Mouse (Mus musculus) layer of hippocampus, adult 2 months (tissue): ENCODE data around the gene Nabp2. TPM values are rescaled to one million over a fixed set of nuclear protein-coding genes. Genes with fewer than 3 reads are reported as not detected.

ENCODE experiments used
- DNase-seq, 2 experiments: peaks; one replicate each; pipeline ENCODE4 v3.0.0; 2022; ENCODE audit warnings: low spot score in 2 of 2
- H3K27ac ChIP-seq: fragments of 200-600 bp; 2 replicates; pipeline ENCODE4 v1.8.1; 2022
- H3K4me3 ChIP-seq: fragments of 200-600 bp; 2 replicates; pipeline ENCODE4 v1.8.1; 2022; ENCODE audit warnings: mild to moderate bottlenecking
- CTCF ChIP-seq: fragments of 200-600 bp; conservative IDR thresholded peaks from 2 replicates; pipeline ENCODE4 v1.8.1; 2022; ENCODE audit warnings: antibody characterized with exemption, mild to moderate bottlenecking, moderate library complexity
- total RNA-seq, 2 experiments: library from RNA; stranded (reverse); gene quantifications; 2 replicates each; pipeline ENCODE4 v1.2.3; 2021

The Nabp2 gene
- total RNA-seq, 2 experiments from 2014 or later: 88.2 to 93.0 TPM

DNA sequence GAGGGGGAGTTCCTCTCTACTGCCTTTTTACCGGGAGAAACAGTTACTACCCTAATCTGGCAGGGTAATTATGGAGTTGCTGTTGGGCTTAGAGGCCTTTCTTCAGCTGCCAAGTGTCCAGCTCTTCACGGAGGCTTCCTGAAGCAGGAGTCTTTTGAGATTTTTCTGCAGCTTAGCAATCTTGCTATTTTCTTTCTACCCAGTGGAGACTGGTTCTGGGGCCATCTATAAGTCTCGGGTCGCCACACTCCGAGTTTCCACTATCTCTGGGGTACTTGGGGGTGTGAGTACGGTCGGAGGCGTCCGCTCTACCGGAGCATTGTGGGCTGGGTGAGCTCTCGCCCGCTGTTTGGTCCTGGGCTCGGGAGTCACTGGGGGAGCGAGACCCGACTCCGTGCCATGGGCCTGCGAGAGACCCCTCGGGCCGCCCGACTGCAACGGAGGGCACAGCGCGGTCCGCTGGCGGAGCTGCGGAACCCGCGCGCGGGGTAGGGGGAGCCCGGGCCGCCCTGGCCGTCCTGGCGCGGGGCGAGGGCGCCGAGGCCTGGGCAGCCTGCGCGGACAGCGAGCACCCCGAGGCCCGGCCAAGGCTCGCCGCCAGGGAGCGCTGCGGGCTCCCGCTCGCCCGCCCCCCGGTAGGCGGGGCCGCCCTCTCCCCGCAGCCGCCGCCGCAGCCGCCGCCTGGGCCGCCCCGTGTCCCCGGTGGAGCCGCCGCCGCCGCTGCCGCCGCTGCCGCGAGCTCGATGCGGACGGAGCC lies 34.7 kb downstream of the Nabp2 start, which contains the start of gene Ankrd52:
Gene Ankrd52 (plus strand): TSS at position 661 of the 757 bp plus-strand sequence.
- peak; percentile 57 for TF ChIP-seq CTCF
- Histone ChIP-seq H3K4me3 (peak within 1 kb of the TSS; percentile 83), H3K27ac (peak within 1 kb of the TSS; percentile 99)
- DNase-seq: peak; percentile 63 to 85

DNA sequence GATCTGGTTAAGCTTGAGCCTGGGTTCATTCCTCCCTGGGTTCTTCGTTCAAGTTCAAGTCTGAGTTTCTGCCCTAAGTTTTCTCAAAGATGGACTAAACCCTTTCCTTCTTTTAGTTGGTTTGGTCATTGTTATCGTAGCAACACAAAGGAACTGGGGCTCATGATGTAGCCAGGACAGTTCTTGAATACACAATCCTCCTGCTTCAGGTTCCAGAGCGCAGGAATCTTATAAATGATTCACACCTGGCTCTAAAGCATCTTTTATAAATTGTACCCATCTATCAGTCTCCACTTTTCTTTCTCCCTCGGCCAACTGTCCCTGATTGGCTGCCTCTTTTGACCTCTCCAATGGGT lies 35.2 kb downstream of the Nabp2 start:
- no peak for DNase-seq
- H3K4me3 ChIP-seq: peak overlapping the region; percentile 70
- TF ChIP-seq CTCF: no peak
- peak overlapping the region; percentile 99 for H3K27ac ChIP-seq

DNA sequence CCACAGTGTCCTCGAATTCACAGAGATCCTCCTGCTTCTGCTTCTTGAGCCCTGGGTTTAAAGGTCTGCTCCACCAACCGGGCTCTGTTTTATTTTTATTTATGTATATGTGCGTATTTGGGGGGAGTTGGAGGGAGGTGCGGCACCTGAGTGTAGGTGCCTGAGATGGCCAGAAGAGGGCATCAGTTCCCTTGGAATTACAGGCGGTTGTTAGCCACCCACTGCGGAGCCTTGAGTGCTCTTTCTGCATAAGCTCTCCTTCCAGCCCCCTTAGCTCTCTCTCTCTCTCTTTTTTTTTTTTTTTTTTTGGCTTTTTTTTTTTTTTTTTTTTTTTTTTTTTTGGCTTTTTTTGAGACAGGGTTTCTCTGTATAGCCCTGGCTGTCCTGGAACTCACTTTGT lies 36.9 kb downstream of the Nabp2 start:
- Histone ChIP-seq H3K27ac (no peak overlapping the region), H3K4me3 (no peak overlapping the region)
- DNase-seq: no peak
- TF ChIP-seq CTCF: peak; percentile 58

DNA sequence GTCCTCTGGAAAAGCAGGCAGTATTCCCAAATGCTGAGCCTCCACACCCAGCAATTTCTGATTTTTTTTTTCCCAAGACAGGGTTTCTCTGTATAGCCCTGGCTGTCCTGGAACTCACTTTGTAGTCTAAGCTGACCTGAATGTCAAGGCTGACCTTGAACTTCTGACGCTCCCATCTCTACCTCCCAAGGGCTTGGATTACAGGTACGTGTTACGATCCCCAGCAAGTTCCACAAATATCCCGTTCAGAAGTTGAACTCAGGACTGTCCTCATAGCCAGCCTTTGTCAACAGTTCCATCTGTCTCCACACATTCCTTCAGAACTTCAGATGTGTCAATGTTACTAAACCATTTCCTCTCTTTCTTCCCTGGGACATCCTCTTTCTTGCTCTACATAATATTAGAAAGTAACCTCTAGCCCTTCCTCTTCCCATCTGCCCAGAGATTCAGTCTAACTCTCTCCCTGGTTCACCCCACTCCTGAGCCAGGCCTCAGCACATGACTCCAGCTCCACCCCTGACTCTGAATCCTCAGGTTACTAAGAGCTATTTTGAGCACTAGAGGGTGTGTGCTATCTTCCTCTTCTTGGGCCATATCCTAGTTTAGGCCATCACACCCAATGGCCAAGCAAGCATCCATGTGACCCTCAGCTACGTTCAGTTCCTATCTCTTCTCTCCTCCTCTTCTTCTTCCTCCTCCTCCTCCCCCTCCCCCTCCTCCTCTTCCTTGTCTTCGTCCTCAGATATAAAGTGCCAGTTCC lies 38.1 kb downstream of the Nabp2 start:
- no peak for DNase-seq
- no peak overlapping the region for H3K27ac ChIP-seq
- H3K4me3 ChIP-seq: no peak overlapping the region
- TF ChIP-seq CTCF: no peak

DNA sequence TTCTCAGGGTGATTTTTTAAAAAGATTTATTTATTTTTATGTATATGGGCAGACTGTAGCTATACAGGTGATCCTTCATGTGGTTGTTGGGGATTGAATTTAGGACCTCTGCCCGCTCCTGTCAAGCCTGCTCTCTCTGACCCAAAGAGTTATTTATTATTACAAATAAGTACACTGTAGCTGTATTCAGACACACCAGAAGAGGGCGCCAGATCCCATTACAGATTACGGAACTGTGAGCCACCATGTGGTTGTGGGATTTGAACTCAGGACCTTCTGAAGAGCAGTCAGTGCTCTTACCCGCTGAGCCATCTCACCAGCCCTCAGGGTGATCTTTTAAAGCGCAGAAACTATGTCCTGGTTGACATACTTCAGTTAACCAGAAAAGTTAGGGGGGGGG lies 39.1 kb downstream of the Nabp2 start:
- TF ChIP-seq CTCF: peak; percentile 59
- DNase-seq: no peak
- Histone ChIP-seq H3K27ac (no peak overlapping the region), H3K4me3 (no peak overlapping the region)

DNA sequence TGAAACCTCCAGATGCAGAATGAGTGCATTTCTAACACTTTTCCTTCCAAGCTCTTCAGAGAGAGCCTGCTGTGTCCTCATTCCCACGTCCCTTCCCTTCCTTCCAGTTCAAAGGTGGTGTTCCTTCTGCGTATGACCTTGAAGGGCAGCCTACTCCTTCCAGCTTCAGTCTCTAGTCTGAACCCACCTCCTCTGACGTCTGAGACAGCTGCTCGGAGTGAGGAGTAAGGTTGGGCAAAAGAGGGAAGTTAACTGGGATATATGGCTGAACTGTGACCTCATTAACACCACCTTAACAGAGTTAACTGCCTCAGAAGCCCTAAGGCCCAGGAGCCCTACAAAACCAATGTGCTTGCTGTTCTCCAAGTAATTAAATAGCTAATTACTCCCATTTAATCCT lies 40.7 kb downstream of the Nabp2 start:
- no peak for TF ChIP-seq CTCF
- no peak for DNase-seq

DNA sequence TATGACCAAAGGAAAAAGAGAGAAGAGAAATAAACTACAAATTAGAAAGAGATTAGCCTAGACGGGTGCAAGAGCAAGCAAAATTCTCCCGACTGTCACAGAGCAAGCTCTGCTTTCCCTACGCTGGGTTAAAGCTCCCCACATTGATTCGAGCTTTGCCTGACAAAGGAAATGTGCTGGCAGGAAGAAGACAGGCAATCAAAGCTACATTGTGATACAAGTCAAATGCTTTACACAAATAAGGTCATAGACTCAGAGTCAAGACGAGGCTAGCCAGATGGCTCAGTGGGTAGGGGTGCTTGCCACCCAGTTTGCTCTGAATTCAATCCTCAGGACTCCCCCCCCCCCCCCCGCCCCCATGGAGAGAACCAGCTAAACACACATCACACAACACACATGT lies 41.3 kb downstream of the Nabp2 start:
- TF ChIP-seq CTCF: no peak
- no peak overlapping the region for H3K4me3 ChIP-seq
- DNase-seq: no peak
- H3K27ac ChIP-seq: peak overlapping the region; percentile 92; the same call in 1 of the 2 replicates

More for the DNA sequence above, 40.7 kb downstream of the Nabp2 start:
- no peak overlapping the region for H3K4me3 ChIP-seq
- no peak overlapping the region for H3K27ac ChIP-seq

DNA sequence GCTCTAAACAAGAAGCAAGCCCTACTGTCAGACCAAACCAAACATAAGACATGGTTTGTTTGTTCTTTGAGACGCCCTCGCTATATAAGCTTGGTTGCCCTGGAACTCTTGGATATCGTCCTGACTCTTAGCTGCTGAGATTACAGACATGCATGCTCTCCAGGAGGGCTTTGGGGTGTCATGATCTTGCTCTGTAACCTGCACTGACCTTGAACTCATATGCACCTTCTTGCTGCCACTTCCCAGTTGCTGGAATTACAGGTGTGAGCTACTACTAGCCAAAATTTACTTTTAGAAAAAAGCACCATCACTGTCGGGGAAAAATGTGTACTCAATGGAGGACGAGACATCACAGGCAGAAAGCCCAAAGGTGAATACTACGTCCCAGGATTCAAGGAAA lies 41.7 kb downstream of the Nabp2 start:
- H3K4me3 ChIP-seq: peak overlapping the region; percentile 81
- no peak for TF ChIP-seq CTCF
- DNase-seq: no peak
- peak overlapping the region; percentile 92 for H3K27ac ChIP-seq

DNA sequence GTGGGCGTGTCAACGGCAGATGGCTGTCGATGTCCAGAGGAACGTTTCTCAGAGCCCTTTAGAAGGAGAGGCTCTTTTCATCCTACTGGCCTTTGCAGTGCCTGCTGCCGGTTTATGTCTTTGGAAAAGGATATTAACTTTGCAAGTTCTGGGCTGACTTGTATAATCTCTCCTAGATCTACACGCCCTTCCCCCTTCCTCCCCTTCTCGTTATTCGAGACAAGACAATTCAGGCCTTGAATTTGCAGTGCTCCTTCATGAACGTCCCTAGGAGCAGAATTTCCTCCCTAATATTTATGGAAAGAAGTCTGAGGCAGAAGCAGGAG lies 42.1 kb downstream of the Nabp2 start:
- DNase-seq: no peak
- peak overlapping the region; percentile 81 for H3K4me3 ChIP-seq
- H3K27ac ChIP-seq: peak overlapping the region; percentile 92
- 0 out of 2 replicates have a peak, but pooled peaks have one; percentile 9 for TF ChIP-seq CTCF

DNA sequence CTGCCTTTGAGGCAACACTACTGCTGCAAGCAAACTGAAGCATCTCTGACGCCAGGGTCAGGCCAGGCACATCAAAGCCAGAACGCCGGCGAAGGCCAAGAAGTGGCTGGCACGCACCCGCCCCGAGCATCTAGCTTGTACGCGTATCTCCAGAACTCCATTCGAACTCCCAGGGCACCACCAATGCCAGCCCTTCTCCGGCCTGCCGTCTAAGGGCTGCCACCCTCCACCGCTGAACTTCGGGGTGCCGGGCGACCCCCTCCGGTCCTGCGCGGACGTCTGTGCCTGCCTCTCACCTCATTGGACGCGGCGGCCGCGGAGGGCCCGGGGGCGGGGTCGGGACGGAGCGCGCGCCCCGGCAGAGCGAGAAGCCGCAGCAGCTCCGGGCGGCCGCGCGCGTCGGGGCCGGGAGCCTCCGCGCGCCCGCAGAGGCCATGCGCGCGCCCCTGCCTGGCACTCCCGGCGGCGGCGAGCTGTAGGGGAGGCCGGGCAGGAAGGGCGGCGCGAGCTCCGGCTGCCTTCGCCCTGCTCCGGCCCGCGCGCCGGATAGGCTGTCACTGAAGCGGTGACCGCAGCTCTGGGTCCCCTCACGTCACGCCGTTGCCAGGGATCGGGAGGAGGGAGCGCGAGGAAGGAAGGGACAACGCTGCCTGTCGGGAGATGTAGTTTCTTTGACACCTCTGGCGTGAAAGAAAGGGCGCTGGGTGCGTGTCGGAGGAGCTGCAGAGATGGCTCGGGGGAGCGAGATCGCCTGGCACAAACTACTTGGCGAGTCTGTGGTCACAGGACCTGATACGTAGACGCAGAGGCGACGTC lies 42.7 kb downstream of the Nabp2 start, which contains the start of gene Coq10a:
Gene Coq10a (minus strand): TSS at position 596 of the 816 bp plus-strand sequence.
- H3K27ac ChIP-seq: peak within 1 kb of the TSS; percentile 92
- peak; percentile 91 to 95 for DNase-seq
- no peak for TF ChIP-seq CTCF
- H3K4me3 ChIP-seq: peak within 1 kb of the TSS; percentile 81

DNA sequence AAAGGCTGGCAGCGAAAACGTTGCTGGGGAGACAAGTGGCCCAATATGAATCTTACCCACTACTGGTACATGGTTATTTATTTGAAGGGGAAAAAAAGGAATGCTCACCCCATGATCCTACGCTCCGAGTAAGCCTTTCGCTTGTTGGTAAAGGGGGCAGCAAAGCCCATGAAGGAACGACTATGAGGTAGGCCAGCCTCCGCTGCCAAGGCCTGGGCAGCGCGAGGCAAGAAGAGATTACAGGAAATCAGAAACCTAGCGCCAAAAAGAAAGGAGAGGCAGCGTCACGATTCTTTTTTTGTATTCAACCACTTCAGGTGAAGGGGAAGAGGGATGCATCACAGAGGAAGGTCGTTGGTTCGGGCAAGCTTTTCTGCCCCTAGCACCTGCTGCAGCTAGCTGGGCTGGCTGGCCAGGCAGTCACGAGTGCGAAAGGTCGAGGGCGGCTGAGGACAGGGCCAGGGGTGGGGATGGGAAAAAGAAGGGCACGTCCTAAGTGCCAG lies 43.3 kb downstream of the Nabp2 start:
- TF ChIP-seq CTCF: no peak
- DNase-seq: no peak

DNA sequence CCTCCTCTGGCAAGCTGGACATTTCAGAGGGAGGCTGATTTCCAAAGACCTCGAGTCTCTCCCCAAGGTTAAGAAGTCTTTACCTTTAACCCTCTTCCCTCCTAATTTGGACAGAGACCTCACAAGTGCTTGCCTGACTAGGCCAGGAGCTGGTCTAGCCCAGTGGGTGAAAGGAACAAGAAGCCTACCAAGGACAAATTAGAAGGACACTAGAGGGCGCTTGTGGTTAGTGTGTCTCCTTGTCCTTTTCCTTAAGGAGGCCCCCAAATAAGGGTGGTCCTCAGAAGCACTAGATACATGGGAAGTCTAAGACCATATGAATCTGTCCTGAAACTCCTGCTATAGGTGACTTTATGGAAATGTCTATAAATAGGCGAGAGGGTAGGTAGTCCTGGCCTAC lies 48.7 kb downstream of the Nabp2 start:
- peak; percentile 78 for TF ChIP-seq CTCF
- H3K4me3 ChIP-seq: no peak overlapping the region
- no peak for DNase-seq
- H3K27ac ChIP-seq: no peak overlapping the region

More for the DNA sequence above, 43.3 kb downstream of the Nabp2 start:
- peak overlapping the region; percentile 92 for H3K27ac ChIP-seq
- peak overlapping the region; percentile 81 for H3K4me3 ChIP-seq

DNA sequence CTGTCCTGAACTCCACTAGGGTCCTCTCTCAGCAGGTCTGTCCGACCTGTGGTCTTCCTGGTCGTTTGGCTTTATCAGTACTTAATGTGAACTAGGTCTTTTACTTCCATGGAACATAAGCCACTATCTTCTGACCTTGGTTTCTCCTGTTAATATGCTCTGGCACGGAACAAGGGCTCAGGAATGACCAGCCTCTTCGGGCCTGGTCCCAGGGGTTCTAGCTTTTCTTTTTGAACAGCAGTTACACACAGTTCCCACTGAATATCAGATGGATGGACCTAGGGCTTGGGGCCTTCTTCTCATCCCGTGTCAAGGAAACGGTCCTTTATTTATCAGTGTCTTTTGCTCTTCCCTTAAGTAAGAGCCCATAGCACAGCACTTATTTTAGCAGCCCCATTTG lies 49.5 kb downstream of the Nabp2 start:
- Histone ChIP-seq H3K4me3 (no peak overlapping the region), H3K27ac (no peak overlapping the region)
- no peak for TF ChIP-seq CTCF
- DNase-seq: no peak
